Mouse (Mus musculus) lung, postnatal 14 days (tissue): ENCODE data around the gene Klhl9.

Source experiments
- DNase-seq: peaks from one replicate; pipeline ENCODE4 v3.0.0; 2021

The Klhl9 gene

DNA sequence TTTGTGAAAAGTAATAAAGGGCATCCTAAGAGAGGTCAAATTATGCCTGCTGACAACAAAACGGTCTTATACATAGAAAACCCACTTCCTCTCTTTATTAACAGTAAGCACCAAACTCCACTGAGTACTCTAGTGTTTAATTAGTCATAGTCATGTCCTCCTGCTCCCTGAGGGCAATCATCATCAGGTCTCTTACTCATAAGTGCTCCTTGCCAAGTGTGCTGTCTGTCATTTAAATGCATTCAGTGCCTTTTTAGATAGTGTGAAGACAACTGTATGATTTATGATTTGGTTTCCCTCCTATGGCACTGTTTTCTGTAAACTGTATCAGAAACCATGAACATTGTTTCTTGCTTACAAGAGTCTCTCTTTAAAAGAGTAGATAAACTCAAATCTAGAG is 8.0 kb downstream of the Klhl9 start:
- no peak for DNase-seq

GRCm38 (mm10) chr4:88707128-88707826 is 15.0 kb downstream of the Klhl9 start:
- no peak for DNase-seq

- DNase-seq, result no peak
Observed at GRCm38 (mm10) chr4:88705924-88706323, 16.3 kb downstream of the Klhl9 start.

DNA sequence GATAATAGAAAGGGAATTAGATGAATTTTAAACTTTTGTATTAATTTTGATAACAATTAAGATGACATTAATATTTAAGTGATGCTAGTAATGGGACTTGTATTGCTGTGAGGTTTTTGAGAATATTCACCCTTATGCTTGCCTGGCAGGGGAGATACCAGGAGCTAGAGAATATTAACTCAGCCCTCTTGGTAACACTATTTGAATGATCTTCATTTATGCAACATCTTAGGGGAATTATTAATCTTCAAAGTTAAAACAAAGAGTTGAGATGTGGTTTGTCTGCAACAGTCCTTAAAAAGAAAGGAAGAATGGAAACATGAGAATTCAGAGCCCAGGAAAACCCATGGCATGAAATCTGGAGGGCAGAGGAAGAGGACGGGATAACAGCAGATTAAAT is 23.0 kb downstream of the Klhl9 start:
- DNase-seq, result no peak

GRCm38 (mm10) chr4:88698781-88699180 is 23.5 kb downstream of the Klhl9 start:
- DNase-seq, result no peak

- no peak for DNase-seq
Observed at GRCm38 (mm10) chr4:88697753-88698152, 24.5 kb downstream of the Klhl9 start.

- DNase-seq, result no peak
Observed at GRCm38 (mm10) chr4:88697108-88697507, 25.2 kb downstream of the Klhl9 start.

GRCm38 (mm10) chr4:88696237-88696884 is 25.9 kb downstream of the Klhl9 start:
- DNase-seq, result peak; percentile 82

DNA sequence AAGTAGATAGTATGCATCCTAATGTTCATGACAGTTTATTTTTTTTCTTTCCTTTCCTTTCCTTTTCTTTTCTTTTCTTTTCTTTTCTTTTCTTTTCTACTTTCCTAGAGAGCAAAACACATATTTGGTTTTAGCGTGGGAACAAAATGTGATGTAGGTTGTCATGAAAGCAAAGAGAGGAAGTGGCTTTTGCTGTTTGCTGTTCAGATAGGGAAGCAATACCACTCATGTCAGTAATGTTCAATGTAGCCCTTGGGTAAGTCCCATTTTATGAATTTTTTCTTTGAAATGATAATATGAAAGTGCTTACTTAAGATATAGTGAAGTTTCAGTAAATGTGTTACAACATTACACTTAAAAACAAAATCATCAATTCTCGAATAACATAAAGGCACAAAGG is 28.9 kb downstream of the Klhl9 start:
- DNase-seq, result no peak

GRCm38 (mm10) chr4:88692537-88692936 is 29.7 kb downstream of the Klhl9 start:
- DNase-seq, result no peak

- DNase-seq, result no peak
Observed at GRCm38 (mm10) chr4:88691259-88691658, 31.0 kb downstream of the Klhl9 start, which contains the start of gene Ifnab. Gene Ifnab, minus strand, starts transcription at chr4:88691359.

GRCm38 (mm10) chr4:88683812-88684211 is 38.5 kb downstream of the Klhl9 start, which contains the start of gene Ifna2:
Gene Ifna2, minus strand, starts transcription at chr4:88683912.
- no peak for DNase-seq

DNA sequence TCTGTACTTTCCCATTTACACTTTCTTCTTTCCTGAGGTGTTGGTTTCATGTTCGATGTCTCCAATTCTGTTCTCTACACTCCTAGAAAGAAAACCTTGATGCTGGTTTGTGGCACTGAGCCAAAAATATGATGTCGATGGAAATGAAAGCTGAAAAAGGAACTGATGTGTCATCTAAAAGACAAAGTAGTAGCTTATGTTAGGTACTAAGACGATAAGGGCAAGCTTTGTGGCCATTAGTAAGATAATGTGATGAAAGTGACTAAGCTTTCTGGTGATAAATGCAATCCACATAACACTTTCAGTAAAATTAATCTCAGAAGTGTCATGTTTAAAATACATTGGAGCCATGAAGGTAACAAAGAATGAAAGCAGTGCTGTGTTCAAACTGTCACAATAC is 40.9 kb downstream of the Klhl9 start:
- DNase-seq, result no peak

DNA sequence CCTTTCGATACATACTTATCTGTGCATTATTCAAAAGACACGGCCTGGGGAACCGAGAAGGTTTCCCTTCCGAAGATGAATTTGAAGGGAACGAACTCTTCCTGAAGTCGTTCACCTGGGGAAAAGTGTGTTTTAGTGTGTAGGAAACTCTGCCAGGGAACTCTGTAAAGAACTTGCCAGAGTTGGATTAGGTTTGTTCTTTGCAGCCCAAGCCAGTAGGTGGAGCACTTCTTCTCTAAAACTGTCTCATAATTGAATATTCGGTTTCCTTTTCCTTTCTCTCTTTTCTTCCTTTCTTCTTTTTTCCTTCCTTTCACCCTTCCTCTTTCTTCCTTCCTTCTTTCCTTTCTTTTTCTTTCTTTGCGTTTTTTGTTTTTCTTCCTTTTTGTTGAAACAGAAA is 41.9 kb downstream of the Klhl9 start:
- DNase-seq, result peak; percentile 8

DNA sequence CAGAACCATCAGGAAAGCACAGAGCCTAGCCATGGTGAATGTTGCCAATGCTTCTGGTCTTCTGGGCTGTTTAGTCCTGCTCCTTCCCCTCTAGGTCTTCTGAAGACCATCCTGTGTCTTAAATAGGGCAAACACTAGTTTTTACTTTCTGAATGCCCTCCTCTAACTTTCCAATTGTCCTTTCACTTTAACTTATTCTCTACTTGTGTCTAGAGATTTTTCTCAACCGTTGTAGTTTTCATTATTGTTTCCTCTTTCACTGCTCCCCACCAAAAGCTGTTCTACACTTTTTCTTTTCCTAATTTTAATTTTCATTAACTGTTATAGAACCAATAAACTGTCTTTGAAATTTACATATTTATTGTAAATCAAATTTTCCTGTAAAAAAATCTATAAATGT is 45.4 kb downstream of the Klhl9 start, which contains the start of gene Ifna16:
TSS of gene Ifna16 (minus strand) at position 101 of the 400 bp plus-strand sequence.
- no peak for DNase-seq
